Mouse (Mus musculus): Measurements from ENCODE around the gene Spata13.

DNA sequence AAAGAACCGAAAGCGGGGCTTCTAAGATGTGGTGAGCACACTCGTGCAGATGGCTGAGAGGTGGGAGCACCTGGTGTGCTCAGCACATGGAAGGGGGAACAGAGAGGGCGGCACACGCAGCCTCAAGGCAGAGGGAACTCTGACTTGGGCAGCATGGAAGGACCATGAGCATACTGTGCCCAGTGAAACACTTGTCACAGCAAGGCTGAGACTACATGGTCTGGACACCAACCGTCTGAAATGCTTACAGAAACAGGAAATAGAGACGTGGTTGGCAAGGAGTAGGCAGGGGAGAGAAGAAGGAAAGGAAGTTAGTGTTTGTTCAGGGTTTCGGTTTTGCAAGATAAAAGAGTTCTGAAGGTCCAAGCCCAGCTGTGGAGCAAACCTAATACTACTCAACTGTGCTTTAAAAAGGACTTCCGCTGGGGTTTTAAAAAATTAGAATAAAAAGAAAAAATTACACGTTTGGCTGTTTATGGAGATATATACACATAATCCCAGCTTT, 104.7 kb downstream of the Spata13 start:
- no peak for TF ChIP-seq CTCF (IDR thresholded peaks at IDR 0.05; ENCODE audit: low read depth, low read length)
- TF ChIP-seq POLR2A (IDR thresholded peaks at IDR 0.05; ENCODE audit: borderline replicate concordance, low read depth, low read length): no peak
